Comparison of ENCODE assay signal across 8 mouse cellular contexts in the genomic region with DNA sequence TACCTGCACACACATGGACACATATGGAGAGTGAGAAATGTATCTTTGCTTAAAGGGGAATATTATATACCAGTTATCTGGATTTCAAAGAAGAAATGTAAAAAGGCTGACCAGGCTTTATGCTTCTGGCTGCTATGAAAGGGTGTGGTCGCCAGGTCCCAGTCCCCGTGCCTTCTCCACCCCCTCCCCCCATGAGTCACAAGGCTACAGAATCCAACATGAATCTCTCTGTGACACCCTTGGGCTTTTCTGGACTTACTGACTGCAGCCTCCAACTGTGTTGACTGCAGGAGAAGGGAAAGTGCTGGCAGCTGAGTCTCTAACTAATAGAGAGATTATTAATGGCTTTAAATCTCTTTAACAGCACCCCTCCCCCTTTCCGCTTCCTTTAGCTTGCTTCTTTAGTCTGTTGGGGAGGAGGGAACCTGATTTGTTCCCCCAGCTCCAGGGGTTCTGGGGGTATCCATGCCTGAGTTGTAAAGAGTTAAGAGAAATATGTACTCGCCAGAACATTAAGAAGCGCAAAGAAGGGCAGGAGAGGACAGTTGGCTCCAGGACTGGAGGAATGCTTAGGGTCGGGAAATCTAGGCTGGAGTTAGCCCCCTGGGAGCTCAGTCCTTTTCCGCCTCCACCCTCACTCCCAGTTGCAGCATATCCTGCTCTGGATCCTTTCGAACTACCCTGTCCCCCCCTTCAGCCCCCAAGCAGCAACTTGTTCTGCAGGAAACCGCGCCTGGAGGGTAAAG. TPM values are rescaled to one million over a fixed set of nuclear protein-coding genes. Genes with fewer than 3 reads are reported as not detected.
DNase-seq lines count a peak whose midpoint lies in the region; ATAC-seq lines count a peak whose summit lies in the region.

A gene (plus strand): TSS at position 614 of the 746 bp plus-strand sequence.

- peak within 1 kb of the TSS; percentile 17; the same call in 1 of the 2 replicates for H3K4me3 ChIP-seq in embryonic facial prominence, embryonic 15.5 days (replicated peaks)
- peak within 1 kb of the TSS; percentile 90 for H3K4me3 ChIP-seq in megakaryocyte, embryonic 14.5 days (replicated peaks)

- H3K4me2 ChIP-seq in embryonic facial prominence, embryonic 15.5 days (replicated peaks), result peak within 1 kb of the TSS; percentile 24; the same call in 1 of the 2 replicates

- 0 out of 2 replicates have a peak, but pooled peaks cover 5% of the 10 kb centered on the region for H3K4me1 ChIP-seq in embryonic facial prominence, embryonic 15.5 days
- H3K4me1 ChIP-seq in megakaryocyte, embryonic 14.5 days, result peaks cover 23% of the 10 kb centered on the region

- DNase-seq in adrenal gland, adult 2 months, result peak; percentile 48
- DNase-seq in heart, postnatal 10 days, result peak; percentile 73
- DNase-seq in kidney, postnatal 14 days, result peak; percentile 85
- DNase-seq in layer of hippocampus, postnatal 36 days, result no peak
- DNase-seq in layer of hippocampus, adult 11-12 months (ENCODE audit: low spot score), result no peak
- no peak for DNase-seq in spleen, postnatal 10 days (ENCODE audit: low spot score in 2 of 2)

- peaks cover 55% of the 10 kb centered on the region for H3K27me3 ChIP-seq in embryonic facial prominence, embryonic 15.5 days
- H3K27me3 ChIP-seq in megakaryocyte, embryonic 14.5 days (replicated peaks), result peaks cover 81% of the 10 kb centered on the region

- ATAC-seq in embryonic facial prominence, embryonic 15.5 days (ENCODE audit: insufficient number of reproducible peaks, low FRiP score, low TSS enrichment, low read depth), result no peak

- no peak within 1 kb of the TSS for H3K9ac ChIP-seq in embryonic facial prominence, embryonic 15.5 days

- no peaks in the 10 kb centered on the region for H3K9me3 ChIP-seq in embryonic facial prominence, embryonic 15.5 days (replicated peaks)
- H3K9me3 ChIP-seq in megakaryocyte, embryonic 14.5 days, result no peaks in the 10 kb centered on the region

- 8% methylated on average over 10 of the region's 10 CpGs for WGBS in embryonic facial prominence, embryonic 15.5 days

- no peak within 1 kb of the TSS for H3K27ac ChIP-seq in embryonic facial prominence, embryonic 15.5 days (replicated peaks)

- intact Hi-C loops in heart, postnatal 10 days (cut with DNase I), result no loop called here

- no peaks in the 10 kb centered on the region for H3K36me3 ChIP-seq in embryonic facial prominence, embryonic 15.5 days
- no peaks in the 10 kb centered on the region for H3K36me3 ChIP-seq in megakaryocyte, embryonic 14.5 days (replicated peaks; ENCODE audit: low read length)

RNA-seq across cellular contexts. Expression of the gene that starts here (rescaled TPM):
- 10 to 100 TPM; 28.3 to 32.7 TPM for total RNA-seq in adrenal gland, adult 2 months (2021)
- polyA plus RNA-seq in adrenal gland, adult 2 months (2012; rRNA removed), result 2.2 and 2.3 TPM in 2 replicates
- polyA plus RNA-seq in embryonic facial prominence, embryonic 15.5 days (2015; fragmentation: Nextera tagmentation; extraction: Ambion mirVana), result 2.6 and 2.7 TPM in 2 replicates
- total RNA-seq in heart, postnatal 10 days (2021), result 10 to 100 TPM; 70.4 to 70.6 TPM
- 1.5 TPM in 1 of 2 replicates, not detected in the other for polyA plus RNA-seq in megakaryocyte, embryonic 14.5 days (2012; ENCODE audit: insufficient read depth, low replicate concordance)
- 1 to 10 TPM; 3.5 to 4.6 TPM for total RNA-seq in layer of hippocampus, postnatal 36 days (2021)

Comparison
In these comparisons a context has a peak if more than half of its experiments do, and no peak if none do; other contexts are left out.
1. RNA of the gene that starts here (total RNA-seq): 70.4 to 70.6 TPM in heart, postnatal 10 days and 28.3 to 32.7 TPM in adrenal gland, adult 2 months; 3.5 to 4.6 TPM in layer of hippocampus, postnatal 36 days; every median in the first group is over 4 times any median in the second.
2. DNase-seq: peak in adrenal gland, adult 2 months (single experiment), heart, postnatal 10 days (2 of 2) and kidney, postnatal 14 days (single experiment); none in layer of hippocampus, postnatal 36 days (0 of 2), layer of hippocampus, adult 11-12 months (single experiment) and spleen, postnatal 10 days (0 of 2).